Mouse (Mus musculus): ENCODE measurements around the gene Npffr2.
"Not testable (repeated sequence)": the region's sequence is repeated elsewhere in the genome, so short reads cannot be mapped to it uniquely, and the experiment has no call there.

GRCm38 (mm10) chr5:89559118-89559517 lies 31.9 kb downstream of the Npffr2 start:
- not testable (repeated sequence) for TF ChIP-seq CTCF (IDR thresholded peaks at IDR 0.05; ENCODE audit: control insufficient read depth, insufficient read depth, insufficient replicate concordance, low read depth, low read length); POLR2A (IDR thresholded peaks at IDR 0.05; ENCODE audit: control insufficient read depth, low read depth, low read length)
